Mouse (Mus musculus) heart, postnatal 36 days (tissue): ENCODE measurements around the gene Adamtsl3. TPM values are rescaled to one million over a fixed set of nuclear protein-coding genes. Genes with fewer than 3 reads are reported as not detected.
A peak's percentile ranks its signal among the peaks of the same experiment; 100 is the strongest.

Source experiments
- DNase-seq, 2 experiments: peaks; one replicate each; pipeline ENCODE4 v3.0.0; 2021 to 2022
- intact Hi-C: fragments of 180-260 bp; cut with DNase I; formaldehyde crosslinking; loops from one replicate; pipeline ENCODE4 v1.15.1; 2025
- total RNA-seq, 2 experiments: library from RNA; stranded (reverse); gene quantifications; 2 replicates each; pipeline ENCODE4 v1.2.3; 2021

The Adamtsl3 gene
- total RNA-seq, 2 experiments from 2014 or later: 5.5 to 6.5 TPM

DNA sequence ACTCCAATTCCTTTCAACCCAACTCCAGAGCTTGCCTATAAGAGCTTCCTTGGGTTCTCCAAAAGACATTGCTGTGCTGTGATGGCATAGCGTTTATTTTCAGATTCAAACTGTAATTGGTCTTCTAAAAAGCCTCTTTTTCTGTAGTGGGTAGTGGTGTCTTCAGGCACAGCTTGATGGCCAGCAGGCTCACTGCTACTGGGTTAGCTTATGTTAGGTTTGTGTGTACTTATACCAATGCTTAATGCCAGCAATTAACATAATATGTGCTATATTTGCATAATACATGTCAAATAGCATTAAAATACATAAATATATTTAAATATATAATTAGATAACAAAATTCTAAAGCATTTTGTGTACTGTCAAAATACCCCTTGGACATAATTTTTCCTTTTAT is 155.5 kb downstream of the Adamtsl3 start:
- no peak for DNase-seq
- intact Hi-C loops: no loop called here

DNA sequence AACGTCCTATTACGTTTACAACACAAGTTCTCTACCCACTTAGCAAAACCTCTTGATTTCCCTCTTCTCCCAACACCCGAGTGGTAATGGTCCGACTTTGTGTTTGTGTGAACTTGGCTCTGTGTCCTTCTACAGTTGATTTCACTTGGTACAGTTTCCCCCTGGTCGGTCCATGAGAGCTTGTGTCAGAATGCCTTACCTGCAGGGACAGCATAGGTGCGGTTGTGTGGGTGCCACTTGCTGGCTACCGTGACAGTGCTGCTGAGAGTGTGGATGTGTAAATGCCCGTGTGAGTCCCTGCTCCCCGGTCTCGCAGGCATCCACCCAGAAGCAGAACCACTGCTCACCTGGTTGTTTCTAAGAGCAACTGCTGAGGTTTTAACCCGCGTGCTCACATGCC is 157.4 kb downstream of the Adamtsl3 start:
- DNase-seq: no peak
- intact Hi-C loops: no loop called here

DNA sequence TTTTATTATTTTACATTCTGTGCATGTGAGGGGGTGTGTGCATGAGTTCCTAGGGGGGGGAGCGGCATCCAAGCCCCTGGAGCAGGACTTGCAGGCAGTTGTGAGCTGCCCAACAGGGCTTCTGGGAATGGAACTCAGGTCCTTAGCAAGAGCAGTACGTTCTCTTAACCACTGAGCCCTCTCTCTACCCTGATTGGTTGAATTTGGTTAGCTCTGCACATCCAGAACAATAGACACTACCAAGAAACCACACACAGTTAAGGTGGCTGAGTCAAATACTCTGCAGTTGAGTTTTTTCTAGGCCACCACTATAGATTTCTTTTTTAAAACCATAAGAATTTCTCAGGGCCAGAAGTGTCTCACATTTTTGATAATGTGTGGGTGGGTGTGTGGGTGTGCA is 158.7 kb downstream of the Adamtsl3 start:
- intact Hi-C loops: no loop called here
- DNase-seq: no peak

DNA sequence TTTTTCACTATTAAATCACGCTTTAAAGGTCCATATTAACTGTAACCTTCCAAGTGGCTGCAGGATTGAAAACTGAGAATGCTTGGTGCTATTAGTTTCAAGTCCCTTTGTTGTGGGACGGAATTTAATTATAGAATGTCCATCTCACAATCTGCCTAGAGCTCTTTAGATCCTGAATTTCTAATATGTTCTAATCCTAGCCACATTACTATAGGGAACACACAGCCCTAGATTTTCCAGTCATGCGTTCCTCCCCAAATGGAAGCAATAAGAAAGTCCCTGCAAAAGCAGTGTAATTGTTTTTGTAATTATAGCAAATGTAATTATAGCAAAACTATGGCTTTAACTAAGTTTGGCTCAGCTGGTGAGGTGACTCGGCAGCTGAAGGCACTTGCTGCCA is 161.6 kb downstream of the Adamtsl3 start:
- intact Hi-C loops: no loop called here
- no peak for DNase-seq

DNA sequence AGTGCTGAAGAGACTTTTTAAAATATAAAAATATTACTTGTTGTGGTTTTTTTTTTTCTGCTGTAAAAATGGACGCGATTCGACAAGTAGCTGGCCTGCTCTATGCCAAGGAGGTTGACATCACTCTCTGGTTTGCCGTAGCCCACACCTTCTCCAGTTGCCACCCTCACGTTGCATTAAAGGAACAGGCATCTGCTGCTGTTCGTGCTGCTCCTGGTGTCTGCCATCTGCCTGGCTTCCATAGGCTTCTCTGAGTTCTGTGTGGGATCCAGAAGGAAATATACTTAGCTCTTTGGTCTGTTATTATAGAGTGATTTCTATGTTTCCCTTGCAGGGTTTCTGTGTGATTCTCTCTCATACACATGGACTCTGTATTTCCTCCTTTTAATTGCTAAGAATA is 165.8 kb downstream of the Adamtsl3 start:
- no peak for DNase-seq
- intact Hi-C loops: loop anchor here (5.0 kb wide), 1 partner anchor 1046 kb away; no protein-coding TSS in a partner anchor

GRCm38 (mm10) chr7:82502511-82502910 is 167.0 kb downstream of the Adamtsl3 start:
- intact Hi-C loops: loop anchor here (5.0 kb wide), 1 partner anchor 1045 kb away; no protein-coding TSS in a partner anchor
- DNase-seq: no peak

DNA sequence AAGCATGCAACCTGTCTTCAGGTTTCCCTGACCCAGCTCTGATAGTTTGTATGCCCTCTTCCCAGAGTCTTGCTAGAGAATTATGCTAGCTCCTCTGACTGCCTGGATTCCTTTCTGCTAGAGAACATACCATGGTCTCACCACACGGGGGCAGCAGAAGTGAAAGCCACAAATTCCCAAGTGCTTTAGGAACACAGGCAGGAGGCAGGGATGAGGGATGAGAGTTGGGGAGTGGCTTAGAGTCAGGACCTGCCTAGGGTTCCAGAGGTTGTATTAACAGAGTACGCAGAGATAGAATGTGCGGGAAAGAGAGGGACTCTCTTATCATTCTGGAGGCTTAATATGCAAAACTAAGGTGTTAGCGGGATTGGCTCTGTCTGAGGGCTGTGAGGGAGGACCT is 168.6 kb downstream of the Adamtsl3 start:
- intact Hi-C loops: loop anchor here (2.0 to 5.0 kb wide), 2 partner anchors 165 to 1043 kb away; no protein-coding TSS in a partner anchor
- DNase-seq: peak; percentile 44 to 53

GRCm38 (mm10) chr7:82530583-82530982 is 195.1 kb downstream of the Adamtsl3 start:
- DNase-seq: no peak
- intact Hi-C loops: no loop called here

- DNase-seq: no peak
- intact Hi-C loops: no loop called here
Observed at GRCm38 (mm10) chr7:82531376-82531775, 195.9 kb downstream of the Adamtsl3 start.

DNA sequence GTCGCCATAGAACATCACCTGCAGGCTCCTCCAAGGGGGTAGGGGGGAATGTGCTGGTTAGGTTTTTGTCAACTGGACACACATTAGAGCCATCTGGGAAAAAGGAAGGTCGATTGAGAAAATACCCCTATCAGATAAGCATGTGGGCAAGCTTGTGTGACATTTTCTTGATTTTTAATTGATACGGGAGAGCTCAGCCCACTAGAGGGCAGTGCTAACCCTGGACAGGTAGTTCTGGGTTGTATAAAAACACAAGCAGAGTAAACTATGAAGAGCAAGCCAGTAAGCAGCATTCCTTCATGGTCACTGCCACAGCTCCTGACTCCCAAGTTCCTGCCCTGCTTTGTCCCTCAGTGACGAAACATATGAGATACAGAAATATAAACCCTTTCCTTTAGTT is 197.7 kb downstream of the Adamtsl3 start:
- no peak for DNase-seq
- intact Hi-C loops: no loop called here

DNA sequence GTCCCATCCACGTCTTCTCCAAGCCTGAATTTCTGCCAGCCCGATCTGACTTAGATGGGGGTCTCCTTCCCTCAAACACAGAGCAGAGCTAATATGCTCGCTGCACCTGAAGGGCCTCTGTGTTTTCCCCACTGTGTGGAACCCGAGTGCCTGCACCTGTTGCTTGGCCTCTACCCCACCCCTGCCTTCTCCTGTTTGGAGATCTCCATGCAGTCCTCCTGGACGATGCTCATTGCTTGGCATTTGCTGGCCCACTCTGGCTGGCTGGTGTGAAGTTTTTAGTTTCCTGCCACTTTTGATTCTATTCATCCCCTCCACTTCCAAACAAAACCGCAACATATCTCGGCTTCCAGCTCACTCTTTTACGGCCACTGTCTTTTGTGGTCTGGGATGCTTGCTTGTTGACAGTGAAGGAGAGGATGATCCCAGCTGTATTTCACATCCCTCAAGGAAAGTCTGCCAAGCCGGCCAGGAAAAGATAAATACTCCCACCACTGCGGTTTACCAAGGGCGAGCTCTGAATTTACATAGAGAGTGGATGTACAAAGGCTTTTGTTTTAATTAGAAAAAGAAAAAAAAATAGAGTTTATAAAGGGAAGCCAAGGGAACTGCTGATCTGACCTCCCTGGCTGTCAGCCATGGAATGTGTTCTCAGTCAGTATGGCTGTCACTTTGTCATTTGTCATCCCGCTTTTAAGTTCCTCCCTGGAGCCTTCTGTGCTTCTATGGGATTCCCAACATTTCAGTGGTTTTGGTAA is 198.4 kb downstream of the Adamtsl3 start:
- intact Hi-C loops: no loop called here
- no peak for DNase-seq

GRCm38 (mm10) chr7:82544390-82544919 is 209.0 kb downstream of the Adamtsl3 start:
- no peak for DNase-seq
- intact Hi-C loops: no loop called here

DNA sequence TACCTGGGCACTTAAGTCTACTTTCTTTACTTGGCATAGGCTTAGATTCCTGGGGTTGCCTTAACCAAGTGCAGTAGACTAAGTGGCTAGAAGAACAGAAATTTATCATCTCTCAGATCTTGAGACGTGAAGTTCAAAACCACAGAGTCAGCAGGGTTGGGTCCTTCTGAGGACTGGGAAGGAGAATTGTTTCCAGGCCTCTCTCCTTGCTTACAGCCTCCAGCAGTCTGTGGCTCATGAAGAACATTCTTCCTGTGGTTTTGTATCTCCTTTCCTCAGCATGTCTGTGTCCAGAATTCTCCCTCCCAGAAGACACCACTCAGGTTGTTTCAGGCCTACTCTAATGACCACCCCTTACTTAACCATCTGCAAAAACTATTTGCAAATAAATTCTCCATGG is 216.5 kb downstream of the Adamtsl3 start:
- DNase-seq: no peak
- intact Hi-C loops: no loop called here

DNA sequence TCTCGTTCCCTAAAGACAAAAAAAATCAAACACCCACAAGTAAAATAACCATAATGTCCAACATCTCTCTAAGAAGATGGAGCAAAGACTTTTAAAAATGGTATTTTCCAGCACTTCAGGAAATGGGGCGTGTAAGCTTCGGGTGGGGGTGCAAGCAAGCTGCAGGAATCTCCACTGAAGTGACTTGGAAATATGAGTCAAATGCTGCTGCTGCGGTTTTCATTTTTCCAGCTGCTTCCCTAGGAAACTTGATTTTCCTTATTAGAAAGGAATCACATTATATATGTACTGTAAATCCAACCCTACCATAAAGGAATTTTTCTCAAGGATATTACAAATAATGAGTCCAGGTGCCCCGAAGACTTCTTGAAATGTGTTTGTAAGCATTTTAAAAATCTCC is 220.3 kb downstream of the Adamtsl3 start:
- intact Hi-C loops: no loop called here

DNA sequence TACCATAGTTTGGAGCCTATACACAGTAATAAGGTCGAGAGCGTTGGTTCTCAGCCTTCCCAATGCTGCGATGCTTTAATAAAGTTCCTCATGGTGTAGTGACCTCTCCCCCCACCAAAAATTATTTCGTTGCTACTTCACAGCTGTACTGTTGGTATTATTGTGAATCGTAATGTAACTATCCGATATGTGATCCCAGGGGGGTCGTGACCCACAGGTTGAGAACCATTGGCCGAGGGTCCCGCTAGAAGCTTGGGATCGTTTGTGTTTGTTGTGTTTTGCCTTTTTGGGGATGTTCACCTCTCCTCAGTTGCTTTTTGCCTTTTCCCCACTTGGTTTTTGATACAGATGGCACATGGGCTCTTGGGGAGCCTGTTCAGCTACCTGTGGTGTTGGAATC is 220.9 kb downstream of the Adamtsl3 start:
- DNase-seq: no peak
- intact Hi-C loops: no loop called here

More for the DNA sequence above, 220.3 kb downstream of the Adamtsl3 start:
- DNase-seq: no peak

GRCm38 (mm10) chr7:82557111-82557510 is 221.6 kb downstream of the Adamtsl3 start:
- DNase-seq: no peak
- intact Hi-C loops: no loop called here

- intact Hi-C loops: no loop called here
- no peak for DNase-seq
Observed at GRCm38 (mm10) chr7:82566688-82567087, 231.2 kb downstream of the Adamtsl3 start.

GRCm38 (mm10) chr7:82567811-82568210 is 232.3 kb downstream of the Adamtsl3 start:
- intact Hi-C loops: no loop called here
- DNase-seq: no peak

DNA sequence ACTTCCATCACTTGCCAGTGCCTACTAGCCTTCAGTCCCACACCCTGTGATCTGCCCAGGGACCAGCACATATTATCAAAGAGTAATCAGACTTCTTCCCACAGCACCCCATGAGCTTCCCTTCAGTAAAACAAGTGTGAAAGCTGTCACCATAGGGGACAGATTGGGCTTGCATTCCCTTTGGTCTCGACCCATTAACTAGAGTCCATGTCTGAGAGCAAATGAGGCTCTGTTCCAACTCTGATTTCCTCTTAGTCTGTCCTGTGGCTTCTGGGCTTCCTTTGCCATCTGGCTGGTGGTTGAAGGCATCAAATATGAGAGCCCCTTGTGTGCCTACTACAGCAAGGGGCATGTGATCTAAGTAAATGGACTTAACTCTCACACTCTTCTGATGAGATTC is 237.5 kb downstream of the Adamtsl3 start:
- DNase-seq: no peak
- intact Hi-C loops: no loop called here

DNA sequence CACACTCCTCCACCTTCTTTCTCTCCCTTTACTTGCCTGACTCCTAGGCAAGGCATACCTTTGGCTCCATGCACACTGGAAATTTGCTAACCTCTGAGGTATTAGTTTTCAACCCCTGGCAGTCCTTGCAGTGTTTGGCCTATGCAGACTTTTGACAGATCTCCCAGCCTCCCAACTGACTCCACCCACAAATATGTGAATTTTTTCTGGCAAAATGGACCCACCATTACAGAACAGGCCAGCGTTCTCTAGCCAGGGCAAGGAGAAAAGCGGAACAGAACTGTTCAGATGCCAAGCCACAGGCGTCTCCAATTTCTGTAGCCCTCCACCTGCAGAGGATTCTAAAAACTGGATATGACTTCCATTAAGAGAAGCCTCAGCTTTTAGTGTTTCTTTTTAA is 244.5 kb downstream of the Adamtsl3 start:
- no peak for DNase-seq
- intact Hi-C loops: no loop called here

DNA sequence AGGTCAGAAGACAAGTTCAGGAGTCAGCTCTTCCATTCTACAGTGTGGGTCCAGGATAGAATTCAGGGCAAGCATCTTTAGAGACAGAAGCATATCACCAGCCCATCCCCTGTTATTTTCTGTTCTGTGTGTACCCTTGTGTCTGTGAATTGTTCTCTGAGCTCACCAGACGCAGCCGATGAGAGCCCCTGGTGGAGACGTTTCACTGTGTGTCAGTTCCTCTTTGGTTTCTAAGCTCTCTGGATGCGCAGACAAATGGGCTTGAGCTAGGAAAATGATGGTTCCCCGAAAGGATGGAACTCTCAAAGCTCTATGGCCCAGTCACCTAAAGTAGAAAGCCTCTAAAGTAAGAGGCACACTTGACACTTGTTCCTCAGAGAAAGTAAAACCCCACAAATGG is 246.3 kb downstream of the Adamtsl3 start:
- DNase-seq: no peak
- intact Hi-C loops: no loop called here

DNA sequence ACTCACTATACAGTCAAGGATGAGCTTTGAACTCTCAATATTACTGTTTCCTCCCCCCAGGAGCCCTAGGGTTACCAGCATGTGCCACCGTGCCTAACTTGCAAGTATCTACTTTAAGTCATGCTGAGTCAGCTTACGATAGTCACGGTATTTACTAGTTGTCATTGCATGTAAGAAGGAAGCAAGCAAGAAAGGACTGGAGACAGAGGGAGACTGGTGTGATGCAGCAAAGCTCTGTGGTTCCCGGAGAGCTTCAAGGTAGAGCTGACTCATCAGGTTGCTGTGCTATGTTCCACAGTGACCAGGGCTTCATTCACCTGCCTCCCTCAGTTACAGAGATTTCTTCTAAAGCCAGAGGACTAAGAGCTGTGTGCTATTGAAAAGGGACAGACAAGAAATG is 247.0 kb downstream of the Adamtsl3 start:
- intact Hi-C loops: no loop called here
- no peak for DNase-seq
